Mouse (Mus musculus): ENCODE results near the gene Auh. TPM values are rescaled to one million over a fixed set of nuclear protein-coding genes. Genes with fewer than 3 reads are reported as not detected.

The Auh gene
- polyA plus RNA-seq, 1 experiment from 2014 or later: 62.4 TPM

DNA sequence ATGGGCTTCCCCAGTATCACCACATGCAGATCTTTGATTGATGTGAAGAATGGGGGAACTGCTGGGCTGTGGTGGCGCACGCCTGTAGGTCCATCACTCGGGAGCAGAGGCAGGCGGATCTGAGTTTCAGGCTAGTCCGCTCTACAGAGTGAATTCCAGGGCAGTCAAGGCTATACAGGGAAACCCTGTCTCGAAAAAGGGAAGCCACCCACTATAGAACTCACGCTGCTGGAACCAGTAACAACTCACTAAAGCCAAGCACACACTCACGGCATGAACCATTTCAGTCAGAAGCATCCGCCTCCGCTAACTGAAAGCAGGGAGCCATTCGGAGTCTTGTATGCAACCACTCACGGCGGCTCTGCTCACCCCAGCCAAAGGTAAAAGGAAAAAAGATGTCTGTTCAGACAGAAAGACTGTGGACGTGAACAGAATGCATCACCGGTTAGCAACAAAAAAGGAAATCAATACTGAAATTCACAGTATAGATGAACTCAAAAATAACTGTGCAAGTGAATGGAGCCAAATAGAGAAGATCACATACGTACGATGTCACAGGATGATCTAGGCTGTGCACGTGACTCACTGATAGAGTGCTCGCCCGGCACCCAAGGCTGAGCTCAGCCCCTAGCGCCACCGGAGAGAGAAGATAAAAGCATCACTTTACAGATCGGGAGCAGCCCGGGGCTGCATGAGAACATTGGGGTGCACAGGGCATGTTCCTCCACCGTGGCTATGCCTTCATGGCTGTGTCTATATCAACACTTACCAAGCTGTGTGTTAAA, 53.7 kb downstream of the Auh start:
- H3K27ac ChIP-seq: peak overlapping the region; percentile 66
- no peak overlapping the region for H3K4me3 ChIP-seq (replicated peaks; ENCODE audit: low read length)
- DNase-seq (ENCODE audit: low spot score): no peak
- no peaks in the 10 kb centered on the region for H3K9me3 ChIP-seq (ENCODE audit: control insufficient read depth, low read length)
- H3K4me2 ChIP-seq (replicated peaks): no peak overlapping the region
- H3K36me3 ChIP-seq (replicated peaks; ENCODE audit: control insufficient read depth, insufficient read depth): no peaks in the 10 kb centered on the region
- ATAC-seq (ENCODE audit: low FRiP score): no peak
- no peak overlapping the region for H3K9ac ChIP-seq
- WGBS: 62% methylated on average over 25 of the region's 25 CpGs
- H3K27me3 ChIP-seq (ENCODE audit: control insufficient read depth, insufficient read depth, low read length): no peaks in the 10 kb centered on the region
- peaks cover 18% of the 10 kb centered on the region for H3K4me1 ChIP-seq (replicated peaks; ENCODE audit: control insufficient read depth, insufficient read depth, low read length)

- 64% methylated on average over 6 of the region's 6 CpGs for WGBS
- no peak for ATAC-seq (ENCODE audit: low FRiP score)
- DNase-seq (ENCODE audit: low spot score): peak; percentile 37
- H3K27me3 ChIP-seq (ENCODE audit: control insufficient read depth, insufficient read depth, low read length): no peaks in the 10 kb centered on the region
- no peak overlapping the region for H3K4me2 ChIP-seq (replicated peaks)
- no peaks in the 10 kb centered on the region for H3K9me3 ChIP-seq (ENCODE audit: control insufficient read depth, low read length)
- peak overlapping the region; percentile 66; the same call in 1 of the 2 replicates for H3K27ac ChIP-seq
- H3K4me3 ChIP-seq (replicated peaks; ENCODE audit: low read length): no peak overlapping the region
- H3K9ac ChIP-seq: no peak overlapping the region
- peaks cover 12% of the 10 kb centered on the region for H3K4me1 ChIP-seq (replicated peaks; ENCODE audit: control insufficient read depth, insufficient read depth, low read length)
- H3K36me3 ChIP-seq (replicated peaks; ENCODE audit: control insufficient read depth, insufficient read depth): no peaks in the 10 kb centered on the region
These were observed 54.4 kb downstream of the Auh start for GRCm38 (mm10) chr13:52875089-52875488.

- Histone ChIP-seq H3K9ac (no peak overlapping the region), H3K4me3 (replicated peaks; ENCODE audit: low read length) (no peak overlapping the region), H3K36me3 (replicated peaks; ENCODE audit: control insufficient read depth, insufficient read depth) (no peaks in the 10 kb centered on the region), H3K27ac (no peak overlapping the region), H3K4me1 (replicated peaks; ENCODE audit: control insufficient read depth, insufficient read depth, low read length) (peaks cover 7% of the 10 kb centered on the region), H3K27me3 (ENCODE audit: control insufficient read depth, insufficient read depth, low read length) (no peaks in the 10 kb centered on the region), H3K9me3 (ENCODE audit: control insufficient read depth, low read length) (no peaks in the 10 kb centered on the region), H3K4me2 (replicated peaks) (no peak overlapping the region)
- no peak for ATAC-seq (ENCODE audit: low FRiP score)
- no peak for DNase-seq (ENCODE audit: low spot score)
- 87% methylated on average over 6 of the region's 6 CpGs for WGBS
These were observed 55.1 kb downstream of the Auh start for GRCm38 (mm10) chr13:52874338-52874737.

GRCm38 (mm10) chr13:52873923-52874322, 55.6 kb downstream of the Auh start:
- no peak overlapping the region for H3K4me2 ChIP-seq (replicated peaks)
- H3K9ac ChIP-seq: no peak overlapping the region
- H3K4me1 ChIP-seq (replicated peaks; ENCODE audit: control insufficient read depth, insufficient read depth, low read length): peaks cover 7% of the 10 kb centered on the region
- WGBS: 87% methylated on average over 11 of the region's 11 CpGs
- H3K27ac ChIP-seq: no peak overlapping the region
- ATAC-seq (ENCODE audit: low FRiP score) (no peak), DNase-seq (ENCODE audit: low spot score) (no peak)
- no peaks in the 10 kb centered on the region for H3K9me3 ChIP-seq (ENCODE audit: control insufficient read depth, low read length)
- no peaks in the 10 kb centered on the region for H3K36me3 ChIP-seq (replicated peaks; ENCODE audit: control insufficient read depth, insufficient read depth)
- no peak overlapping the region for H3K4me3 ChIP-seq (replicated peaks; ENCODE audit: low read length)
- H3K27me3 ChIP-seq (ENCODE audit: control insufficient read depth, insufficient read depth, low read length): no peaks in the 10 kb centered on the region

GRCm38 (mm10) chr13:52866005-52866792, 63.3 kb downstream of the Auh start:
- H3K27me3 ChIP-seq (ENCODE audit: control insufficient read depth, insufficient read depth, low read length): no peaks in the 10 kb centered on the region
- H3K4me3 ChIP-seq (replicated peaks; ENCODE audit: low read length): no peak overlapping the region
- peaks cover 9% of the 10 kb centered on the region for H3K4me1 ChIP-seq (replicated peaks; ENCODE audit: control insufficient read depth, insufficient read depth, low read length)
- 0 out of 2 replicates have a peak overlapping the region, but pooled peaks have one; percentile 10 for H3K9ac ChIP-seq
- no peaks in the 10 kb centered on the region for H3K9me3 ChIP-seq (ENCODE audit: control insufficient read depth, low read length)
- H3K36me3 ChIP-seq (replicated peaks; ENCODE audit: control insufficient read depth, insufficient read depth): no peaks in the 10 kb centered on the region
- no peak overlapping the region for H3K4me2 ChIP-seq (replicated peaks)
- H3K27ac ChIP-seq: peak overlapping the region; percentile 59; the same call in 1 of the 2 replicates
- ATAC-seq (ENCODE audit: low FRiP score) (peak; percentile 56; the same call in 1 of the 2 replicates), DNase-seq (ENCODE audit: low spot score) (peak; percentile 46)
- WGBS: 43% methylated on average over 15 of the region's 15 CpGs

- WGBS: 89% methylated on average over 8 of the region's 8 CpGs
- no peaks in the 10 kb centered on the region for H3K9me3 ChIP-seq (ENCODE audit: control insufficient read depth, low read length)
- H3K4me3 ChIP-seq (replicated peaks; ENCODE audit: low read length): no peak overlapping the region
- H3K36me3 ChIP-seq (replicated peaks; ENCODE audit: control insufficient read depth, insufficient read depth): no peaks in the 10 kb centered on the region
- H3K27ac ChIP-seq: no peak overlapping the region
- DNase-seq (ENCODE audit: low spot score) (no peak), ATAC-seq (ENCODE audit: low FRiP score) (no peak)
- H3K4me1 ChIP-seq (replicated peaks; ENCODE audit: control insufficient read depth, insufficient read depth, low read length): peaks cover 16% of the 10 kb centered on the region
- H3K4me2 ChIP-seq (replicated peaks): no peak overlapping the region
- H3K9ac ChIP-seq: no peak overlapping the region
- no peaks in the 10 kb centered on the region for H3K27me3 ChIP-seq (ENCODE audit: control insufficient read depth, insufficient read depth, low read length)
These were observed 66.0 kb downstream of the Auh start for GRCm38 (mm10) chr13:52863436-52863835.

GRCm38 (mm10) chr13:52860006-52860685, 69.3 kb downstream of the Auh start:
- no peak overlapping the region for H3K9ac ChIP-seq
- no peaks in the 10 kb centered on the region for H3K27me3 ChIP-seq (ENCODE audit: control insufficient read depth, insufficient read depth, low read length)
- no peaks in the 10 kb centered on the region for H3K9me3 ChIP-seq (ENCODE audit: control insufficient read depth, low read length)
- DNase-seq (ENCODE audit: low spot score): no peak
- H3K4me3 ChIP-seq (replicated peaks; ENCODE audit: low read length): no peak overlapping the region
- ATAC-seq (ENCODE audit: low FRiP score): no peak
- H3K27ac ChIP-seq: no peak overlapping the region
- H3K36me3 ChIP-seq (replicated peaks; ENCODE audit: control insufficient read depth, insufficient read depth): no peaks in the 10 kb centered on the region
- no peak overlapping the region for H3K4me2 ChIP-seq (replicated peaks)
- WGBS: 77% methylated on average over 22 of the region's 22 CpGs
- H3K4me1 ChIP-seq (replicated peaks; ENCODE audit: control insufficient read depth, insufficient read depth, low read length): peaks cover 8% of the 10 kb centered on the region; the same call in 1 of the 2 replicates

DNA sequence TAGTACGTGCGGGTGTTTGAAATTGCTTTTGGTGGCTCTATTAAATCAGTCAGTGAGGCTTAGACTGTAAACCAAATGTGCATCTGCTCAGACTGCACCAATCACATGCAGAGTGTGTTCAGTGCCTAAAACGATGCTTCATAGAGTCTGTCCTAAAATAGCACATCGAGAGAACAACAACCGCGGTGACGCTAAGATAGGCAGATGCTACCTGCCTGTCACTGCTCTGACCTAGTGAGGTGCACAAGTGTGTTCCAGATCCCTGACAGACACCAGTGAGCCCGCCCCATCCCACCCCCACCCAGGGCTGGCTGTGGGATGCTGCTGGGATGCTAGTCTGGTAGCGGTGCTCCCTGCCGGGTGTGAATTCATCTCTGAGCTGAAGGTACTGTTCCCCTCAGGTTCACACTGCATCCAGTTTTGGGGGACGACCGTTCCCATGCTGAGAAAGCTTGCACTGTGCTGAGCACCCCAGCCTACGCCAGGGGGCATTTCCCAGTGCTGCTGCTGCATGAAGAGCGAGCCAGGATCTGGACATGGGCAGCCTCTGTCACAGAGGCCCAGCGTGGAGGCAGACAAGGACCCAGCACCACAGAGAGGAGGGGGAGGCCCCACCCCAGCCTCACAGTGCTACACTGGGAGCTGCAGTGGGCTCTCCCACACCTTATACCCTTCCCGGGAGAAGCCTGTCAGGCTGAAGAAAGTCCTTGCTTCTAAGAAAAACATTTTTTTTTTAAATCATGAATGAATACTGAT, 70.2 kb downstream of the Auh start:
- Histone ChIP-seq H3K27me3 (ENCODE audit: control insufficient read depth, insufficient read depth, low read length) (no peaks in the 10 kb centered on the region), H3K4me3 (replicated peaks; ENCODE audit: low read length) (no peak overlapping the region), H3K27ac (peak overlapping the region; percentile 47), H3K4me2 (replicated peaks) (no peak overlapping the region), H3K4me1 (replicated peaks; ENCODE audit: control insufficient read depth, insufficient read depth, low read length) (peaks cover 8% of the 10 kb centered on the region; the same call in 1 of the 2 replicates), H3K36me3 (replicated peaks; ENCODE audit: control insufficient read depth, insufficient read depth) (no peaks in the 10 kb centered on the region), H3K9ac (no peak overlapping the region), H3K9me3 (ENCODE audit: control insufficient read depth, low read length) (no peaks in the 10 kb centered on the region)
- 69% methylated on average over 16 of the region's 16 CpGs for WGBS
- DNase-seq (ENCODE audit: low spot score) (no peak), ATAC-seq (ENCODE audit: low FRiP score) (peak; percentile 49; the same call in 1 of the 2 replicates)
